In the genomic region with DNA sequence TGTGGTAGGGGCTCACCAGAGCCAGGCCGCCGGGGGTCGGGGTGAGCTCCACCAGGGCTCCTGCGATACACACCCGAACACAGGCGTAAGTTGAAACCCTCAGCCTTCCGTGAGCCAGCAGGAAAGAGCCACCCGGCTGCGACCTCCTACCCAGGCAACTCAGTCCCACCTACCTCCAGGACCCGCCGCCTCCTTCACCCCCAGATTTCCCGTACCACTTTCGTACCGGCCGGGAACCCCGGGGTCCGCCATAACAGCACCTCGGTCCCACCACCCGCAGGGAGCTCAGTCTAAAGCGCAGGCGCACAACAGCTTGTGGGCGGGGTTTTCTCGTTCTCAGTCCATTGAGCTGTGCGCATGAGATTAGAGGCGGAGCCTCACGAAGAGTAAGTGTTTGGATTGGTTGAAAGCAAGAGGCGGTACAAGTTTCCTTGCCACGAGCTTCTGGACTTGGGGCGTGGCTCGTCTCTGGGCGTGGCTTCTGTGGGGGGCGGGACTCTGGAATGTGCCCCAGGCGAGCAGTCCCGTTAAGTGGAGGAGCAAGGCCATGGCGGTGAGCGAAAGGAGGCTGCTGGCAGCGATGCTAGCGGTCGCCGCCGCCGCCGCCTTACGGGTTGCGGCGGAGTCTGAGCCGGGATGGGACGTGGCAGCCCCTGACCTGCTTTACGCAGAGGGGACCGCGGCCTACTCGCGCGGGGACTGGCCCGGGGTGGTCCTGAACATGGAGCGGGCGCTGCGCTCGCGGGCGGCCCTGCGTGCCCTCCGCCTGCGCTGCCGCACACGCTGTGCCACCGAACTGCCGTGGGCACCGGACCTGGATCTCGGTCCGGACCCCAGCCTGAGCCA, we compare ENCODE assay signal across 8 mouse cellular contexts. TPM values are rescaled to one million over a fixed set of nuclear protein-coding genes. Genes with fewer than 3 reads are reported as not detected.
DNase-seq lines count a peak whose midpoint lies in the region; ATAC-seq and TF ChIP-seq lines count a peak whose summit lies in the region.

A gene (minus strand): TSS at position 303 of the 846 bp plus-strand sequence.
A gene (plus strand): TSS at position 506 of the 846 bp plus-strand sequence.

- under 1% methylated on average over 69 of the region's 71 CpGs for WGBS in bone marrow, adult 2 months
- under 1% methylated on average over 71 of the region's 71 CpGs for WGBS in embryonic facial prominence, embryonic 15.5 days
- WGBS in limb, embryonic 14.5 days: 3% methylated on average over 42 of the region's 71 CpGs
- WGBS in midbrain, postnatal 0 days: under 1% methylated on average over 41 of the region's 71 CpGs

- H3K4me1 ChIP-seq in bone marrow, adult 2 months (ENCODE audit: control insufficient read depth, insufficient read depth, low read length): no peaks in the 10 kb centered on the region; the same call in 1 of the 2 replicates
- H3K4me1 ChIP-seq in embryonic facial prominence, embryonic 15.5 days: peaks cover 14% of the 10 kb centered on the region
- H3K4me1 ChIP-seq in limb, embryonic 14.5 days (ENCODE audit: control insufficient read depth, insufficient read depth, low read length): peaks cover 8% of the 10 kb centered on the region
- peaks cover 8% of the 10 kb centered on the region; the same call in 1 of the 2 replicates for H3K4me1 ChIP-seq in midbrain, postnatal 0 days (ENCODE audit: insufficient read depth, low read length)

- peak; percentile 98 for ATAC-seq in embryonic facial prominence, embryonic 15.5 days (ENCODE audit: insufficient number of reproducible peaks, low FRiP score, low TSS enrichment, low read depth)
- peak; percentile 98 for ATAC-seq in limb, embryonic 14.5 days (ENCODE audit: low FRiP score, low read depth)
- ATAC-seq in midbrain, postnatal 0 days (ENCODE audit: low FRiP score): peak; percentile 96

- H3K27ac ChIP-seq in bone marrow, adult 2 months (ENCODE audit: control insufficient read depth, insufficient read depth, low read depth, low read length, poor library complexity): peak within 1 kb of the TSS; percentile 29; the same call in 1 of the 2 replicates
- H3K27ac ChIP-seq in embryonic facial prominence, embryonic 15.5 days (replicated peaks): peak within 1 kb of the TSS; percentile 90
- peak within 1 kb of the TSS; percentile 74 for H3K27ac ChIP-seq in limb, embryonic 14.5 days (replicated peaks; ENCODE audit: low read depth, low read length)
- peak within 1 kb of the TSS; percentile 57 for H3K27ac ChIP-seq in midbrain, postnatal 0 days (ENCODE audit: low read depth, low read length)

- TF ChIP-seq POLR2A in bone marrow, adult 2 months (IDR thresholded peaks at IDR 0.05; ENCODE audit: borderline replicate concordance, control insufficient read depth, low read depth, low read length): peak; percentile 51; the same call in 1 of the 2 replicates
- peak; percentile 40; the same call in 1 of the 2 replicates for TF ChIP-seq POLR2A in limb, embryonic 14.5 days (IDR thresholded peaks at IDR 0.05; ENCODE audit: borderline replicate concordance, extremely low read depth, insufficient read depth, insufficient read length)

- DNase-seq in 416B (ENCODE audit: low read depth): peak; percentile 99
- DNase-seq in heart, adult 8-10 months (ENCODE audit: low spot score): peak; percentile 100
- DNase-seq in kidney, adult 9 months: peak; percentile 100
- peak; percentile 100 for DNase-seq in limb, embryonic 14.5 days (ENCODE audit: low spot score)
- peak; percentile 99 for DNase-seq in midbrain, postnatal 0 days (ENCODE audit: low spot score)
- DNase-seq in spleen, postnatal 14 days (ENCODE audit: low spot score in 2 of 2): peak; percentile 97 to 98

- peak within 1 kb of the TSS; percentile 70 for H3K4me2 ChIP-seq in embryonic facial prominence, embryonic 15.5 days (replicated peaks)
- H3K4me2 ChIP-seq in limb, embryonic 14.5 days (replicated peaks; ENCODE audit: low read depth, low read length, severe bottlenecking): peak within 1 kb of the TSS; percentile 78
- H3K4me2 ChIP-seq in midbrain, postnatal 0 days (ENCODE audit: low read depth, low read length, poor library complexity, severe bottlenecking): peak within 1 kb of the TSS; percentile 86

- H3K27me3 ChIP-seq in embryonic facial prominence, embryonic 15.5 days: no peaks in the 10 kb centered on the region
- no peaks in the 10 kb centered on the region for H3K27me3 ChIP-seq in limb, embryonic 14.5 days (ENCODE audit: control insufficient read depth, insufficient read depth, low read length)
- H3K27me3 ChIP-seq in midbrain, postnatal 0 days (ENCODE audit: insufficient read depth, low read length): no peaks in the 10 kb centered on the region

- H3K9me3 ChIP-seq in embryonic facial prominence, embryonic 15.5 days (replicated peaks): no peaks in the 10 kb centered on the region
- no peaks in the 10 kb centered on the region for H3K9me3 ChIP-seq in limb, embryonic 14.5 days (ENCODE audit: control insufficient read depth, low read length)
- H3K9me3 ChIP-seq in midbrain, postnatal 0 days (ENCODE audit: low read length): no peaks in the 10 kb centered on the region

- peak within 1 kb of the TSS; percentile 99 for H3K4me3 ChIP-seq in bone marrow, adult 2 months (replicated peaks; ENCODE audit: control insufficient read depth, low read depth, low read length)
- peak within 1 kb of the TSS; percentile 59 for H3K4me3 ChIP-seq in embryonic facial prominence, embryonic 15.5 days (replicated peaks)
- peak within 1 kb of the TSS; percentile 96 for H3K4me3 ChIP-seq in limb, embryonic 14.5 days (replicated peaks; ENCODE audit: low read length)
- H3K4me3 ChIP-seq in midbrain, postnatal 0 days (ENCODE audit: low read depth, low read length): peak within 1 kb of the TSS; percentile 91

- no peak for TF ChIP-seq CTCF in bone marrow, adult 2 months (IDR thresholded peaks at IDR 0.05; ENCODE audit: control insufficient read depth, insufficient read depth, low read length)
- no peak for TF ChIP-seq CTCF in midbrain, postnatal 0 days (IDR thresholded peaks at IDR 0.05)

- H3K9ac ChIP-seq in embryonic facial prominence, embryonic 15.5 days: peak within 1 kb of the TSS; percentile 76
- H3K9ac ChIP-seq in limb, embryonic 14.5 days (ENCODE audit: low read depth, low read length, severe bottlenecking): peak within 1 kb of the TSS; percentile 86
- H3K9ac ChIP-seq in midbrain, postnatal 0 days (replicated peaks; ENCODE audit: low read length, poor library complexity, severe bottlenecking): peak within 1 kb of the TSS; percentile 74

- peaks cover 31% of the 10 kb centered on the region for H3K36me3 ChIP-seq in embryonic facial prominence, embryonic 15.5 days
- H3K36me3 ChIP-seq in limb, embryonic 14.5 days (ENCODE audit: control insufficient read depth, insufficient read depth, low read length): peaks cover 28% of the 10 kb centered on the region
- peaks cover 11% of the 10 kb centered on the region for H3K36me3 ChIP-seq in midbrain, postnatal 0 days (ENCODE audit: insufficient read depth, low read length)

RNA-seq across cellular contexts. Expression of the first gene that starts in this region (rescaled TPM):
- 2.4 and 5.0 TPM in 2 replicates for polyA plus RNA-seq in bone marrow, adult 2 months (2011; ENCODE audit: insufficient read depth, insufficient read length, low replicate concordance, missing spikeins)
- 32.0 and 35.5 TPM in 2 replicates for polyA plus RNA-seq in embryonic facial prominence, embryonic 15.5 days (2015; fragmentation: Nextera tagmentation; extraction: Ambion mirVana)
- total RNA-seq in heart, adult 8-10 months (2022): 10 to 100 TPM; 15.8 to 26.5 (median 22.3) TPM
- 17.2 and 17.6 TPM in 2 replicates for polyA plus RNA-seq in limb, embryonic 14.5 days (2012; rRNA removed)
- 31.9 and 33.9 TPM in 2 replicates for polyA plus RNA-seq in limb, embryonic 14.5 days (2014; fragmentation: Nextera tagmentation; extraction: Ambion mirVana)
- total RNA-seq in midbrain, postnatal 0 days (2014; rRNA removed): 13.6 and 30.0 TPM in 2 replicates
- 20.1 and 22.1 TPM in 2 replicates for polyA plus RNA-seq in midbrain, postnatal 0 days (2015; fragmentation: Nextera tagmentation; extraction: Ambion mirVana)

RNA-seq across cellular contexts. Expression of the second gene that starts in this region (rescaled TPM):
- 3.7 and 7.0 TPM in 2 replicates for polyA plus RNA-seq in bone marrow, adult 2 months (2011; ENCODE audit: insufficient read depth, insufficient read length, low replicate concordance, missing spikeins)
- 80.0 and 82.7 TPM in 2 replicates for polyA plus RNA-seq in embryonic facial prominence, embryonic 15.5 days (2015; fragmentation: Nextera tagmentation; extraction: Ambion mirVana)
- total RNA-seq in heart, adult 8-10 months (2022): 10 to 100 TPM in 2 of 4 experiments, 1 to 10 TPM in 2; 9.1 to 10.8 (median 10.3) TPM
- 162 and 200 TPM in 2 replicates for polyA plus RNA-seq in limb, embryonic 14.5 days (2012; rRNA removed)
- polyA plus RNA-seq in limb, embryonic 14.5 days (2014; fragmentation: Nextera tagmentation; extraction: Ambion mirVana): 93.2 and 98.0 TPM in 2 replicates
- total RNA-seq in midbrain, postnatal 0 days (2014; rRNA removed): 14.9 and 15.0 TPM in 2 replicates
- 9.8 and 10.2 TPM in 2 replicates for polyA plus RNA-seq in midbrain, postnatal 0 days (2015; fragmentation: Nextera tagmentation; extraction: Ambion mirVana)

Comparison
In these comparisons a context has a peak if more than half of its experiments do, and no peak if none do; other contexts are left out.
1. Peak in every context shown above with its lines: DNase-seq, ATAC-seq, H3K4me3 ChIP-seq and H3K27ac ChIP-seq.
2. H3K27ac ChIP-seq: peak in every context shown above with its lines; median percentile 90 in embryonic facial prominence, embryonic 15.5 days; 74 in limb, embryonic 14.5 days; 57 in midbrain, postnatal 0 days; 29 in bone marrow, adult 2 months.